Comparison of ENCODE assay signal across 10 mouse cellular contexts in genomic region chr2:156406987-156407386, GRCm38 (mm10). TPM values are rescaled to one million over a fixed set of nuclear protein-coding genes. Genes with fewer than 3 reads are reported as not detected.
DNase-seq lines count a peak whose midpoint lies in the region; ATAC-seq and TF ChIP-seq lines count a peak whose summit lies in the region.
"Had no signal": no experiment of that assay in that cellular context is flagged by ENCODE, and none has a peak within 500 bp of the region (broad histone marks: within the 10 kb centered on the region; RNA-seq: fewer than 3 reads in every experiment).

No protein-coding gene starts in this region.

- 0 out of 2 replicates have a peak, but pooled peaks have one; percentile 31 for TF ChIP-seq EP300 in ES-Bruce4 (IDR thresholded peaks at IDR 0.05; ENCODE audit: insufficient read depth, low read depth, low read length)

- H3K4me2 ChIP-seq in kidney, embryonic 15.5 days = no peak overlapping the region
- H3K4me2 ChIP-seq in embryonic facial prominence, embryonic 12.5 days (replicated peaks) = no peak overlapping the region
- H3K4me2 ChIP-seq in limb, embryonic 13.5 days (replicated peaks) = 0 out of 2 replicates have a peak overlapping the region, but pooled peaks have one; percentile 7

- no peak for TF ChIP-seq CTCF in ES-Bruce4 (IDR thresholded peaks at IDR 0.05; ENCODE audit: low read depth, low read length)

- H3K36me3 ChIP-seq in kidney, embryonic 15.5 days = no peaks in the 10 kb centered on the region
- no peaks in the 10 kb centered on the region for H3K36me3 ChIP-seq in ES-Bruce4 (ENCODE audit: control insufficient read depth, insufficient read depth, low read length, poor library complexity, severe bottlenecking)
- no peaks in the 10 kb centered on the region for H3K36me3 ChIP-seq in embryonic facial prominence, embryonic 12.5 days
- no peaks in the 10 kb centered on the region for H3K36me3 ChIP-seq in limb, embryonic 13.5 days

- H3K4me3 ChIP-seq in kidney, embryonic 15.5 days (replicated peaks) = no peak overlapping the region
- H3K4me3 ChIP-seq in ES-Bruce4 (ENCODE audit: low read depth, low read length) = no peak overlapping the region
- no peak overlapping the region for H3K4me3 ChIP-seq in embryonic facial prominence, embryonic 12.5 days
- H3K4me3 ChIP-seq in limb, embryonic 13.5 days = no peak overlapping the region

- 7% methylated on average over 3 of the region's 3 CpGs for WGBS in kidney, embryonic 15.5 days
- 4% methylated on average over 3 of the region's 3 CpGs for WGBS in embryonic facial prominence, embryonic 12.5 days
- WGBS in limb, embryonic 13.5 days = 13% methylated on average over 3 of the region's 3 CpGs

- H3K27ac ChIP-seq in kidney, embryonic 15.5 days = peak overlapping the region; percentile 54; the same call in 1 of the 2 replicates
- peak overlapping the region; percentile 49 for H3K27ac ChIP-seq in ES-Bruce4 (ENCODE audit: insufficient read depth, low read length)
- peak overlapping the region; percentile 84 for H3K27ac ChIP-seq in embryonic facial prominence, embryonic 12.5 days
- peak overlapping the region; percentile 79 for H3K27ac ChIP-seq in limb, embryonic 13.5 days
- H3K27ac ChIP-seq: liver, embryonic 14.5 days had no signal

- H3K4me1 ChIP-seq in kidney, embryonic 15.5 days = peaks cover 14% of the 10 kb centered on the region
- peaks cover 7% of the 10 kb centered on the region for H3K4me1 ChIP-seq in ES-Bruce4 (ENCODE audit: control insufficient read depth, insufficient read depth, low read length)
- H3K4me1 ChIP-seq in embryonic facial prominence, embryonic 12.5 days = peaks cover 23% of the 10 kb centered on the region
- H3K4me1 ChIP-seq in limb, embryonic 13.5 days = peaks cover 17% of the 10 kb centered on the region

- no peak for DNase-seq in kidney, postnatal 4 days
- DNase-seq in left cerebral cortex, adult 11 months (ENCODE audit: low spot score) = no peak
- DNase-seq in cerebellum, adult 9-11 months = no peak
- no peak for DNase-seq in urinary bladder, postnatal 36 days (ENCODE audit: low spot score in 2 of 2)
- DNase-seq: gastrocnemius, postnatal 36 days had no signal

- ATAC-seq in kidney, embryonic 15.5 days (replicated peaks; ENCODE audit: low FRiP score) = peak; percentile 70
- peak; percentile 92 for ATAC-seq in embryonic facial prominence, embryonic 12.5 days (ENCODE audit: insufficient number of reproducible peaks, insufficient read depth, low FRiP score, low TSS enrichment)
- ATAC-seq in limb, embryonic 13.5 days (ENCODE audit: low FRiP score, low read depth) = peak; percentile 57; the same call in 1 of the 2 replicates

- no peak for TF ChIP-seq POLR2A in ES-Bruce4 (IDR thresholded peaks at IDR 0.05; ENCODE audit: insufficient read depth, low read length)

- no peak overlapping the region for H3K9ac ChIP-seq in kidney, embryonic 15.5 days
- peak overlapping the region; percentile 23; the same call in 1 of the 2 replicates for H3K9ac ChIP-seq in ES-Bruce4 (ENCODE audit: low read depth, poor library complexity, severe bottlenecking)
- H3K9ac ChIP-seq in embryonic facial prominence, embryonic 12.5 days = peak overlapping the region; percentile 38; the same call in 1 of the 2 replicates
- H3K9ac ChIP-seq in limb, embryonic 13.5 days = peak overlapping the region; percentile 31; the same call in 1 of the 2 replicates
- H3K9ac ChIP-seq: liver, embryonic 14.5 days had no signal

- H3K27me3 ChIP-seq in kidney, embryonic 15.5 days = no peaks in the 10 kb centered on the region
- H3K27me3 ChIP-seq in ES-Bruce4 (ENCODE audit: control insufficient read depth, insufficient read depth, low read length, poor library complexity, severe bottlenecking) = no peaks in the 10 kb centered on the region
- H3K27me3 ChIP-seq in embryonic facial prominence, embryonic 12.5 days = no peaks in the 10 kb centered on the region
- H3K27me3 ChIP-seq in limb, embryonic 13.5 days = no peaks in the 10 kb centered on the region

- H3K9me3 ChIP-seq in kidney, embryonic 15.5 days (replicated peaks) = no peaks in the 10 kb centered on the region
- no peaks in the 10 kb centered on the region for H3K9me3 ChIP-seq in ES-Bruce4 (replicated peaks; ENCODE audit: control insufficient read depth, insufficient read depth, low read length, poor library complexity, severe bottlenecking)
- no peaks in the 10 kb centered on the region for H3K9me3 ChIP-seq in embryonic facial prominence, embryonic 12.5 days
- H3K9me3 ChIP-seq in limb, embryonic 13.5 days = no peaks in the 10 kb centered on the region

RNA-seq across cellular contexts. Expression of gene Epb41l1, which starts 13.7 kb away (rescaled TPM):
- 2.3 and 2.8 TPM in 2 replicates for polyA plus RNA-seq in kidney, embryonic 15.5 days (2015; fragmentation: Nextera tagmentation; extraction: Ambion mirVana)
- polyA plus RNA-seq in ES-Bruce4 (2011; ENCODE audit: insufficient read depth, insufficient read length, low read depth, missing spikeins) = 21.4 and 23.6 TPM in 2 replicates
- polyA plus RNA-seq in embryonic facial prominence, embryonic 12.5 days (2016; fragmentation: Nextera tagmentation; extraction: Ambion mirVana) = 3.6 TPM in 2 replicates
- polyA plus RNA-seq in limb, embryonic 13.5 days (2015; fragmentation: Nextera tagmentation; extraction: Ambion mirVana) = 3.3 and 3.7 TPM in 2 replicates
